Mouse (Mus musculus) hindbrain, embryonic 15.5 days (tissue): ENCODE measurements at regions not wholly inside any gene's neighbourhood (a gene's known extent, or its start where the extent isn't known, plus 50 kb on each side); places are given as distances from the start of the nearest gene placed in this dataset.
A peak's percentile ranks its signal among the peaks of the same experiment; 100 is the strongest.
"Not testable (repeated sequence)": the region's sequence is repeated elsewhere in the genome, so short reads cannot be mapped to it uniquely, and the experiment has no call there.

Source experiments
- ATAC-seq: fragments of 200-750 bp; cut with Nextera tagmentation; 2 replicates; pipeline ENCODE4 v1.8.0; 2017; ENCODE audit warnings: low read depth, moderate number of reproducible peaks, moderate TSS enrichment; ENCODE audit not compliant: low FRiP score
- H3K27ac ChIP-seq: fragments of 300-500 bp; sonication (generic); replicated peaks from 2 replicates; pipeline ENCODE4 v1.5.1; 2015; ENCODE audit warnings: mild to moderate bottlenecking, inconsistent platforms
- H3K27me3 ChIP-seq: fragments of 300-500 bp; sonication (generic); 2 replicates; pipeline ENCODE4 v1.6.1; 2015; ENCODE audit warnings: control low read depth, inconsistent platforms
- H3K36me3 ChIP-seq: fragments of 300-500 bp; sonication (generic); 2 replicates; pipeline ENCODE4 v1.6.1; 2015; ENCODE audit warnings: control low read depth, inconsistent platforms
- H3K4me1 ChIP-seq: fragments of 300-500 bp; sonication (generic); replicated peaks from 2 replicates; pipeline ENCODE4 v1.6.1; 2015; ENCODE audit warnings: control low read depth, inconsistent platforms
- H3K4me2 ChIP-seq: fragments of 300-500 bp; sonication (generic); 2 replicates; pipeline ENCODE4 v1.6.1; 2015; ENCODE audit warnings: moderate library complexity, mild to moderate bottlenecking, inconsistent platforms
- H3K4me3 ChIP-seq: fragments of 300-500 bp; sonication (generic); 2 replicates; pipeline ENCODE4 v1.5.1; 2015; ENCODE audit warnings: mild to moderate bottlenecking, inconsistent platforms
- H3K9ac ChIP-seq: fragments of 300-500 bp; sonication (generic); 2 replicates; pipeline ENCODE4 v1.6.1; 2015; ENCODE audit warnings: inconsistent platforms
- H3K9me3 ChIP-seq: fragments of 300-500 bp; sonication (generic); 2 replicates; pipeline ENCODE4 v1.6.1; 2016; ENCODE audit warnings: control low read depth, inconsistent platforms
- WGBS: fragments of 180-500 bp; shearing (Covaris S2); methylation state at CpG from one replicate; pipeline ENCODE4 v1.1.7; 2015; 5-methylcytosine and 5-hydroxymethylcytosine counted together

- Histone ChIP-seq H3K9ac (no peak overlapping the region), H3K36me3 (no peaks in the 10 kb centered on the region), H3K27ac (no peak overlapping the region), H3K4me3 (no peak overlapping the region), H3K27me3 (no peaks in the 10 kb centered on the region), H3K9me3 (no peaks in the 10 kb centered on the region), H3K4me1 (peaks cover 12% of the 10 kb centered on the region), H3K4me2 (no peak overlapping the region)
- ATAC-seq = no peak
- WGBS = 24% methylated on average over 5 of the region's 5 CpGs
These were observed 154.9 kb upstream of the Rpl38 start for GRCm38 (mm10) chr11:114513446-114513845.

GRCm38 (mm10) chr11:114511994-114512393 lies 156.3 kb upstream of the Rpl38 start:
- 35% methylated on average over 5 of the region's 5 CpGs for WGBS
- peaks cover 12% of the 10 kb centered on the region for H3K4me1 ChIP-seq
- no peak overlapping the region for H3K4me3 ChIP-seq
- H3K9ac ChIP-seq = no peak overlapping the region
- H3K36me3 ChIP-seq = no peaks in the 10 kb centered on the region
- no peak for ATAC-seq
- H3K9me3 ChIP-seq = no peaks in the 10 kb centered on the region
- H3K27me3 ChIP-seq = no peaks in the 10 kb centered on the region
- no peak overlapping the region for H3K4me2 ChIP-seq
- no peak overlapping the region for H3K27ac ChIP-seq

GRCm38 (mm10) chr11:114502562-114502961 lies 165.8 kb upstream of the Rpl38 start:
- Histone ChIP-seq H3K9ac (no peak overlapping the region), H3K36me3 (no peaks in the 10 kb centered on the region), H3K9me3 (no peaks in the 10 kb centered on the region), H3K4me3 (no peak overlapping the region), H3K4me1 (0 out of 2 replicates have a peak, but pooled peaks cover 7% of the 10 kb centered on the region), H3K27me3 (0 out of 2 replicates have a peak, but pooled peaks cover 4% of the 10 kb centered on the region), H3K4me2 (no peak overlapping the region), H3K27ac (no peak overlapping the region)
- ATAC-seq = no peak
- WGBS = 11% methylated on average over 5 of the region's 5 CpGs

GRCm38 (mm10) chr11:114501869-114502540 lies 166.3 kb upstream of the Rpl38 start:
- ATAC-seq = no peak
- no peak overlapping the region for H3K9ac ChIP-seq
- H3K4me1 ChIP-seq = 0 out of 2 replicates have a peak, but pooled peaks cover 7% of the 10 kb centered on the region
- no peaks in the 10 kb centered on the region for H3K36me3 ChIP-seq
- no peak overlapping the region for H3K4me2 ChIP-seq
- H3K27me3 ChIP-seq = 0 out of 2 replicates have a peak, but pooled peaks cover 4% of the 10 kb centered on the region
- WGBS = 42% methylated on average over 4 of the region's 5 CpGs
- no peaks in the 10 kb centered on the region for H3K9me3 ChIP-seq
- H3K27ac ChIP-seq = no peak overlapping the region
- H3K4me3 ChIP-seq = no peak overlapping the region

- Histone ChIP-seq H3K9ac (no peak overlapping the region), H3K4me1 (peaks cover 16% of the 10 kb centered on the region), H3K36me3 (no peaks in the 10 kb centered on the region), H3K9me3 (no peaks in the 10 kb centered on the region), H3K27ac (no peak overlapping the region), H3K4me2 (no peak overlapping the region), H3K4me3 (no peak overlapping the region), H3K27me3 (0 out of 2 replicates have a peak, but pooled peaks cover 4% of the 10 kb centered on the region)
- 96% methylated on average over 7 of the region's 7 CpGs for WGBS
- ATAC-seq = no peak
These were observed 167.9 kb upstream of the Rpl38 start for GRCm38 (mm10) chr11:114500416-114500815.

GRCm38 (mm10) chr11:114499665-114500064 lies 168.7 kb upstream of the Rpl38 start:
- WGBS = 79% methylated on average over 12 of the region's 12 CpGs
- no peak overlapping the region for H3K4me3 ChIP-seq
- H3K27ac ChIP-seq = no peak overlapping the region
- H3K9ac ChIP-seq = no peak overlapping the region
- no peak for ATAC-seq
- H3K9me3 ChIP-seq = no peaks in the 10 kb centered on the region
- H3K27me3 ChIP-seq = 0 out of 2 replicates have a peak, but pooled peaks cover 4% of the 10 kb centered on the region
- H3K4me1 ChIP-seq = peaks cover 23% of the 10 kb centered on the region
- H3K4me2 ChIP-seq = no peak overlapping the region
- no peaks in the 10 kb centered on the region for H3K36me3 ChIP-seq

GRCm38 (mm10) chr11:114495520-114495921 lies 172.8 kb upstream of the Rpl38 start:
- Histone ChIP-seq H3K27me3 (peaks cover 13% of the 10 kb centered on the region; the same call in 1 of the 2 replicates), H3K4me2 (no peak overlapping the region), H3K9me3 (no peaks in the 10 kb centered on the region), H3K4me1 (peaks cover 18% of the 10 kb centered on the region), H3K9ac (no peak overlapping the region), H3K27ac (peak overlapping the region; percentile 58; the same call in 1 of the 2 replicates), H3K36me3 (no peaks in the 10 kb centered on the region), H3K4me3 (no peak overlapping the region)
- ATAC-seq = peak; percentile 80
- 22% methylated on average over 5 of the region's 5 CpGs for WGBS

GRCm38 (mm10) chr11:114486455-114486854 lies 181.9 kb upstream of the Rpl38 start:
- Histone ChIP-seq H3K9ac (no peak overlapping the region), H3K9me3 (no peaks in the 10 kb centered on the region), H3K36me3 (no peaks in the 10 kb centered on the region), H3K4me3 (no peak overlapping the region), H3K27me3 (peaks cover 5% of the 10 kb centered on the region; the same call in 1 of the 2 replicates), H3K4me2 (no peak overlapping the region), H3K27ac (no peak overlapping the region), H3K4me1 (peaks cover 31% of the 10 kb centered on the region)
- 0 out of 2 replicates have a peak, but pooled peaks have one; percentile 15 for ATAC-seq
- whole genome bisulfite sequencing = 24% methylated on average over 8 of the region's 8 CpGs

GRCm38 (mm10) chr11:114485429-114485828 lies 182.9 kb upstream of the Rpl38 start:
- Histone ChIP-seq H3K9me3 (no peaks in the 10 kb centered on the region), H3K4me1 (peaks cover 31% of the 10 kb centered on the region), H3K27ac (no peak overlapping the region), H3K9ac (no peak overlapping the region), H3K4me3 (no peak overlapping the region), H3K4me2 (no peak overlapping the region), H3K36me3 (no peaks in the 10 kb centered on the region), H3K27me3 (peaks cover 3% of the 10 kb centered on the region; the same call in 1 of the 2 replicates)
- ATAC-seq = no peak
- 73% methylated on average over 15 of the region's 15 CpGs for WGBS

- H3K36me3 ChIP-seq = no peaks in the 10 kb centered on the region
- H3K4me3 ChIP-seq = no peak overlapping the region
- no peak overlapping the region for H3K27ac ChIP-seq
- WGBS = 41% methylated on average over 4 of the region's 4 CpGs
- H3K9ac ChIP-seq = no peak overlapping the region
- H3K27me3 ChIP-seq = no peaks in the 10 kb centered on the region
- H3K4me1 ChIP-seq = peaks cover 31% of the 10 kb centered on the region
- no peaks in the 10 kb centered on the region for H3K9me3 ChIP-seq
- ATAC-seq = no peak
- H3K4me2 ChIP-seq = no peak overlapping the region
These were observed 183.7 kb upstream of the Rpl38 start for GRCm38 (mm10) chr11:114484668-114484953.

GRCm38 (mm10) chr11:114483823-114484667 lies 184.3 kb upstream of the Rpl38 start:
- Histone ChIP-seq H3K27me3 (no peaks in the 10 kb centered on the region), H3K4me3 (no peak overlapping the region), H3K4me2 (no peak overlapping the region), H3K27ac (no peak overlapping the region), H3K9me3 (no peaks in the 10 kb centered on the region), H3K4me1 (peaks cover 31% of the 10 kb centered on the region), H3K36me3 (no peaks in the 10 kb centered on the region), H3K9ac (no peak overlapping the region)
- no peak for ATAC-seq
- WGBS = 47% methylated on average over 12 of the region's 12 CpGs

- not testable (repeated sequence) for H3K4me3 ChIP-seq, H3K4me2 ChIP-seq, H3K27me3 ChIP-seq, H3K9me3 ChIP-seq, H3K27ac ChIP-seq, H3K9ac ChIP-seq, ATAC-seq, H3K36me3 ChIP-seq
- H3K4me1 ChIP-seq = peaks cover 32% of the 10 kb centered on the region
- WGBS = 93% methylated on average over 7 of the region's 7 CpGs
These were observed 185.0 kb upstream of the Rpl38 start for GRCm38 (mm10) chr11:114483350-114483749.
